Mouse (Mus musculus) midbrain, embryonic 12.5 days (tissue): ENCODE data around the gene Rhno1. TPM values are rescaled to one million over a fixed set of nuclear protein-coding genes. Genes with fewer than 3 reads are reported as not detected.

Experiments
- ATAC-seq: fragments of 200-750 bp; cut with Nextera tagmentation; 2 replicates; pipeline ENCODE4 v1.8.0; 2017; ENCODE audit warnings: low read depth, moderate TSS enrichment, moderate library complexity; ENCODE audit not compliant: low FRiP score
- H3K27ac ChIP-seq: fragments of 300-500 bp; sonication (generic); replicated peaks from 2 replicates; pipeline ENCODE4 v1.5.1; 2016; ENCODE audit warnings: mild to moderate bottlenecking
- H3K27me3 ChIP-seq: fragments of 300-500 bp; sonication (generic); 2 replicates; pipeline ENCODE4 v1.6.1; 2016; ENCODE audit warnings: mild to moderate bottlenecking
- H3K36me3 ChIP-seq: fragments of 300-500 bp; sonication (generic); 2 replicates; pipeline ENCODE4 v1.6.1; 2016
- H3K4me1 ChIP-seq: fragments of 300-500 bp; sonication (generic); 2 replicates; pipeline ENCODE4 v1.6.1; 2016
- H3K4me2 ChIP-seq: fragments of 300-500 bp; sonication (generic); replicated peaks from 2 replicates; pipeline ENCODE4 v1.6.1; 2016; ENCODE audit warnings: mild to moderate bottlenecking, moderate library complexity
- H3K4me3 ChIP-seq: fragments of 300-500 bp; sonication (generic); 2 replicates; pipeline ENCODE4 v1.5.1; 2016; ENCODE audit warnings: mild to moderate bottlenecking
- H3K9ac ChIP-seq: fragments of 300-500 bp; sonication (generic); replicated peaks from 2 replicates; pipeline ENCODE4 v1.6.1; 2016; ENCODE audit warnings: mild to moderate bottlenecking, moderate library complexity
- H3K9me3 ChIP-seq: fragments of 300-500 bp; sonication (generic); 2 replicates; pipeline ENCODE4 v1.6.1; 2016; ENCODE audit warnings: mild to moderate bottlenecking
- WGBS: fragments of 180-500 bp; shearing (Covaris S2); methylation state at CpG from one replicate; pipeline ENCODE4 v1.1.7; 2016; 5-methylcytosine and 5-hydroxymethylcytosine counted together
- polyA plus RNA-seq: library from polyadenylated mRNA; unstranded; fragments of >200 nt; fragmentation: Nextera tagmentation; extraction: Ambion mirVana; gene quantifications from 2 replicates; pipeline ENCODE4 v1.2.1, GENCODE M21; 2016

Gene Rhno1
- polyA plus RNA-seq, result 159 and 171 TPM in 2 replicates

DNA sequence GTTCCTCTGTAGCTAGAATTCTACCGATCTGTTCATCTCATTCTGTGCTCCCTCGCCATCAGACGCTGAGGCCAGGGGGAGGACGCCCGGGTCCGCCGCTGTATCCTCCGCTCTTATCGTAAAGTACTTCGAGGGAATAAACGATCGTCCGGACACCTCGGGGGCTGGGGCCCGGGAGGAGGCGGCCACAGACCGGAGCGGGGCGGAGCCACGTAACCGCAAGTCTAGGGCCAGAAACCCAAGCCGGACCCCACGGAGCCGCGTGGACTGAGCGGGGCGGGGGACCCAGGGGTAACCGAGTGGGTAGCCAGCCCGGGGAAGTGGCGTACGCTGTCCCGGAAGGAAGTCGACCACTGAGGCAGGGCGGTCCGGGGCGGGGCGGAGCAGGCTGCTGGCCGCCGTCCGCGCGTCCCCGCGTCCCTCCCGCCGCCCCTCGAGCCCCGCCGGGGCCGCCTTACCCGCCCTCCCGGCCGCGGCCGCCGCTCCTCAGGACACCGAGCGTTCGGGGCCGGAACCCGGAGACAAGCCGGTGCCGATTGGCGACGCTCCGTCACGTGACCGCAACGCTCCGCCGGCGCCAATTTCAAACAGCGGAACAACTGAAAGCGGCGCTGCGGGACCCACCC is at the start of gene Rhno1, which contains the start of gene Foxm1:
Rhno1 (minus strand) TSS at position 531 of the 626 bp plus-strand sequence.
Foxm1 (plus strand) TSS at position 587 of the 626 bp plus-strand sequence.
- peaks cover 32% of the 10 kb centered on the region for H3K36me3 ChIP-seq
- peaks cover 41% of the 10 kb centered on the region for H3K4me1 ChIP-seq
- H3K4me3 ChIP-seq, result peak within 1 kb of the TSS; percentile 79
- ATAC-seq, result peak; percentile 87
- peak within 1 kb of the TSS; percentile 91 for H3K4me2 ChIP-seq
- under 1% methylated on average over 66 of the region's 76 CpGs for WGBS
- H3K9me3 ChIP-seq, result no peaks in the 10 kb centered on the region
- H3K27me3 ChIP-seq, result no peaks in the 10 kb centered on the region
- H3K27ac ChIP-seq, result peak within 1 kb of the TSS; percentile 93
- peak within 1 kb of the TSS; percentile 85 for H3K9ac ChIP-seq

DNA sequence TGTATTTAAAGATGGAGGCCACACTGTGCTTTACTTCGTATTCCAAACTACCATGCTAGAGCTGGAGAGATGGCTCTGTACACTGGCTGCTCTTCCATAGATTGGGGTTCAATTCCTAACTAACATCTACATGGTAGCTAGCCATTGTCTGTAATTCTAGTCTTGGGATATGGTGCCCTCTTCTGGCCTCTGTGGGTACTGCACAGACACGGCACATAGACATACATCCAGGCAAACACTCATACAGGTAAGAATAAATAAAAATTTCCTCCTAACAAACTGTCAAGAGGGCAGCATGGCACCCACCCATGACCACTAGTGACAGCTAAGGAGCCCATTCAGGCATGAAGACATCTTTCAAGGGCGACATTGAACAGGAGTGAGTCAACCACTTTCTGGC is 48.4 kb upstream of the Rhno1 start:
- H3K4me1 ChIP-seq, result no peaks in the 10 kb centered on the region
- ATAC-seq, result 0 out of 2 replicates have a peak, but pooled peaks have one; percentile 32
- no peaks in the 10 kb centered on the region for H3K9me3 ChIP-seq
- H3K9ac ChIP-seq, result no peak overlapping the region
- H3K36me3 ChIP-seq, result peaks cover 71% of the 10 kb centered on the region
- 21% methylated on average over 3 of the region's 3 CpGs for WGBS
- no peak overlapping the region for H3K27ac ChIP-seq
- H3K4me3 ChIP-seq, result no peak overlapping the region
- no peak overlapping the region for H3K4me2 ChIP-seq
- H3K27me3 ChIP-seq, result no peaks in the 10 kb centered on the region

DNA sequence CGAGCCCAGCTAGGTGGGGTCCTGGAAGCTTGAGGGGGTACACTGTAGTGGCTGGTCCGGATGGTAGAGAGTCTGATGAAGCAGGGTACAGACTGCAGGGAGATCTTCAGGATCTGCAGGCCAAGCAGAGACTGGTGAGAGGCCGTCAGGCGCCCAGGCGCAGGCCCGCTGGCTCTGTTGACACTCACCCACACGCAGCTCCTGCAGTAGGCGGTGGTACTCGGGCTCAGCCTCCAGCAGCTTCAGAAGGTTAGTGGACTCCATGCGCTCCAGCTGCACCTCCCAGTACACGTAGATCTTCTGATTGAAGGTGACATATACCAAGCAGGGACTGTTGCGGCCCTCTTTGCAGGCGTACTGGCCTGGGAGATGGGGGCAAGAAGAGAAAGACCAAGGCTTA is 47.6 kb upstream of the Rhno1 start:
- H3K4me3 ChIP-seq, result no peak overlapping the region
- H3K4me2 ChIP-seq, result no peak overlapping the region
- no peaks in the 10 kb centered on the region for H3K9me3 ChIP-seq
- no peak for ATAC-seq
- H3K4me1 ChIP-seq, result no peaks in the 10 kb centered on the region
- no peak overlapping the region for H3K27ac ChIP-seq
- 95% methylated on average over 13 of the region's 13 CpGs for WGBS
- H3K36me3 ChIP-seq, result peaks cover 68% of the 10 kb centered on the region
- no peak overlapping the region for H3K9ac ChIP-seq
- H3K27me3 ChIP-seq, result no peaks in the 10 kb centered on the region

DNA sequence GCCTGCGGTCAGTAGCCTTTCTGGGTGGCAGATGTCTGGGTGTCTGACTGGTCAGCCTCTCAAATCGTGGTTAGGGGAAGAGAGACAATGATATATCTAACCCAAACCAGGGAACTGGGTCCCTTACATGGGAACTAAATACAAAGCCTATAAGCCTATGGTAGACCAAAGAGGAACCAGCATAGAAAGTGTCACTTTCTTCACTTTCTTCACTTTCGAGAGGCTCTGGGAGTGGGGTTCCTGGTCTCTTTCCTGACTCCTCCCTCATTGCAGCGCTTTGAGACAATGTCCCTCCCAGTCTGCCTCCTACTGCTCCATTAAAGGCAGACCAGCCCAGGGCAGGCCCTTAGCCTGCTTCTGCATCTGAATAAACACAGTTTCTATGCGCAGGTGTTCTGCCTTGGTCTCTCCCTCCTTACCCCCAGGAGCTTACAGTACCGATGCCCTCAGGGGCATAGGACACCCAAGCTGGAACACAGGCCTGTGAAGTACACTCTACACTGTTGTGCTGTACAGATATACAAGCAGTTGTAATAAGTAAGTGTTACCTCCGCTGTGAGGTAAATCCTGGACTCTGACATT is 45.9 kb upstream of the Rhno1 start:
- ATAC-seq, result no peak
- no peak overlapping the region for H3K4me2 ChIP-seq
- H3K27me3 ChIP-seq, result no peaks in the 10 kb centered on the region
- WGBS, result 87% methylated on average over 7 of the region's 7 CpGs
- H3K36me3 ChIP-seq, result peaks cover 68% of the 10 kb centered on the region
- no peaks in the 10 kb centered on the region for H3K4me1 ChIP-seq
- H3K9ac ChIP-seq, result no peak overlapping the region
- no peak overlapping the region for H3K27ac ChIP-seq
- no peaks in the 10 kb centered on the region for H3K9me3 ChIP-seq
- H3K4me3 ChIP-seq, result no peak overlapping the region

GRCm38 (mm10) chr6:128404708-128405107 is 42.0 kb upstream of the Rhno1 start:
- no peak for ATAC-seq
- WGBS, result 62% methylated on average over 5 of the region's 5 CpGs
- peaks cover 4% of the 10 kb centered on the region for H3K4me1 ChIP-seq
- H3K27me3 ChIP-seq, result no peaks in the 10 kb centered on the region
- no peak overlapping the region for H3K4me3 ChIP-seq
- H3K9ac ChIP-seq, result no peak overlapping the region
- no peak overlapping the region for H3K4me2 ChIP-seq
- peaks cover 36% of the 10 kb centered on the region for H3K36me3 ChIP-seq
- no peak overlapping the region for H3K27ac ChIP-seq
- H3K9me3 ChIP-seq, result no peaks in the 10 kb centered on the region

- Histone ChIP-seq H3K4me3 (peak overlapping the region; percentile 3; the same call in 1 of the 2 replicates), H3K27me3 (no peaks in the 10 kb centered on the region), H3K4me2 (peak overlapping the region; percentile 28), H3K36me3 (no peaks in the 10 kb centered on the region), H3K9me3 (no peaks in the 10 kb centered on the region), H3K27ac (peak overlapping the region; percentile 49), H3K9ac (no peak overlapping the region), H3K4me1 (peaks cover 9% of the 10 kb centered on the region)
- peak; percentile 71 for ATAC-seq
- 45% methylated on average over 16 of the region's 21 CpGs for WGBS
These were observed 36.9 kb upstream of the Rhno1 start for GRCm38 (mm10) chr6:128399421-128400185.

DNA sequence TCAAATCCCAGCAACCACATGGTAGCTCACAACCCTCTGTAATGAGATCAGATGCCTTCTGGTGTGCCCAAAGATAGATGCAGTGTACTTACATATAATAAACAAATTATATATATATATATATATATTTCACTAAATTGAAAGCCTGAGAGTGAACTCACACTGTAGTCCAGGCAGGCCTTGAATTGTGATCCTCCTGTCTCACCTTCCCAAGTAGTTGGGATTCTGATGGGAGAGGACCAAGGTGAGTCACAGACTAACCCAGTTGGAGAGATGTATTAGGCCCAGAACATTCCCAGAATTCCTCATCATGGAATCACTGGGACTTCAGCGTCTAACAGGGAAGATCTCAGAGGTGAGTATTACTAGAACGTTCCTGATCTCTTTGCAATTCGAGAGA is 36.3 kb upstream of the Rhno1 start, which contains the start of gene Nrip2:
Nrip2 (plus strand) TSS at position 301 of the 400 bp plus-strand sequence.
- peak within 1 kb of the TSS; percentile 3; the same call in 1 of the 2 replicates for H3K4me3 ChIP-seq
- no peaks in the 10 kb centered on the region for H3K9me3 ChIP-seq
- no peak within 1 kb of the TSS for H3K9ac ChIP-seq
- H3K4me1 ChIP-seq, result peaks cover 9% of the 10 kb centered on the region
- peak within 1 kb of the TSS; percentile 49 for H3K27ac ChIP-seq
- H3K4me2 ChIP-seq, result peak within 1 kb of the TSS; percentile 28
- no peak for ATAC-seq
- 67% methylated on average over 3 of the region's 3 CpGs for WGBS
- H3K27me3 ChIP-seq, result no peaks in the 10 kb centered on the region
- no peaks in the 10 kb centered on the region for H3K36me3 ChIP-seq

DNA sequence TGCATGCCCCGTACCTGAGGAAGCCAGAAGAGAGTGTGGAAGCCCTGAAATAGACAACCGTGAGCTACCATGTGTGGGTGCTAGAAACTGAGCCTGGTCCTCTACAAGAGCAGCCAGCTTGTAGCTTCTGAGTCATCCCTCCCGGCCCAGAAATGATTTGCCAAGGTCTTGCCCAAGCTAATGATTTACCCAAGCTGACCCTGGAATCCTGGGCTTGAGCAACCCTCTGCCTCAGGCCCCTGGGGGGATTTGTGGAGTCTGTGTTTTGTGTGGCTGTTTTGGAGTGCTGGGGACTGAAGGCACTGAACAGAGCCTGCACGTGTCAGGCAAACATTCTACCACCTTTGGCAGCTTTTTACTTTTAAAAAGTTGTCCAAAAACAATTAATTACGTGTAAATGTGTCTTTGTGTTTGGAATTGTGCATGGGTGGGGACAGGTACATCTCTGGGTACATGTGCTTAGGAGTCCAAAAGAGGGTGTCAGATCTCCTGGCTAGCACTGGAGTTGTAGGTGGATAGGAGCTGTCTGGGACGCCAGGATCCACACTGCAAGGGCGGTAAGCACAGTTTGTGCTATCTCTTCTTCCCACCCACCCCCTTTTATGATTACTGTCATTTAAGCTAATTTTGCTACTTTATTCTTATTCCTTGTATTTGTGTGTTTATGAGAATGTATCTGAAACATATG is 35.0 kb upstream of the Rhno1 start:
- Histone ChIP-seq H3K27me3 (no peaks in the 10 kb centered on the region), H3K4me1 (peaks cover 9% of the 10 kb centered on the region), H3K36me3 (no peaks in the 10 kb centered on the region), H3K9me3 (no peaks in the 10 kb centered on the region), H3K4me2 (no peak overlapping the region), H3K9ac (no peak overlapping the region), H3K4me3 (no peak overlapping the region), H3K27ac (no peak overlapping the region)
- 87% methylated on average over 7 of the region's 7 CpGs for WGBS
- no peak for ATAC-seq

- no peak overlapping the region for H3K4me3 ChIP-seq
- H3K27me3 ChIP-seq, result no peaks in the 10 kb centered on the region
- no peaks in the 10 kb centered on the region for H3K9me3 ChIP-seq
- no peak overlapping the region for H3K9ac ChIP-seq
- no peak overlapping the region for H3K4me2 ChIP-seq
- WGBS, result 59% methylated on average over 1 of the region's 1 CpGs
- no peak overlapping the region for H3K27ac ChIP-seq
- 0 out of 2 replicates have a peak, but pooled peaks cover 4% of the 10 kb centered on the region for H3K4me1 ChIP-seq
- H3K36me3 ChIP-seq, result no peaks in the 10 kb centered on the region
- ATAC-seq, result no peak
These were observed 28.0 kb upstream of the Rhno1 start for GRCm38 (mm10) chr6:128390683-128391082.

DNA sequence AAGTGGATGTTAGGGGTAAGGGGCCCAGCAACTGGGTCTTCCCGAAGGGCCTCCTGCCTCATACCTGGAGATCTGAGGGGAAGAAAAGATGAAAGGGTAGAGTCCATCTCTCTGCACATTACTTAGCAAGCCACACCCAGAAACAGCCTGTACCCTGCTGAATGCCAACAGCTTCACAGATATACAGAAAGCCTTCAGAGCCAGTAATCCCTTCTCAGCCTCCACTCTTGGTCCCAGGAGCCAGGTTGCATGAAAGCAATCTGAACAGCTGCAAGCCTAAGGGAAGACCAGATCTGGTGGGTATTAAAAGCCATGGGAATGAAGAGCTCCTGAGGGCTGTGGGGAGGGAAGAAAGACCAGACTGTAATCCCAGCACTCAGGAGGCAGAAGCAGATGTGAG is 26.5 kb upstream of the Rhno1 start:
- WGBS, result 85% methylated on average over 1 of the region's 1 CpGs
- Histone ChIP-seq H3K36me3 (no peaks in the 10 kb centered on the region), H3K4me2 (no peak overlapping the region), H3K9me3 (no peaks in the 10 kb centered on the region), H3K27ac (no peak overlapping the region), H3K9ac (no peak overlapping the region), H3K27me3 (no peaks in the 10 kb centered on the region), H3K4me3 (no peak overlapping the region), H3K4me1 (0 out of 2 replicates have a peak, but pooled peaks cover 4% of the 10 kb centered on the region)
- ATAC-seq, result no peak

DNA sequence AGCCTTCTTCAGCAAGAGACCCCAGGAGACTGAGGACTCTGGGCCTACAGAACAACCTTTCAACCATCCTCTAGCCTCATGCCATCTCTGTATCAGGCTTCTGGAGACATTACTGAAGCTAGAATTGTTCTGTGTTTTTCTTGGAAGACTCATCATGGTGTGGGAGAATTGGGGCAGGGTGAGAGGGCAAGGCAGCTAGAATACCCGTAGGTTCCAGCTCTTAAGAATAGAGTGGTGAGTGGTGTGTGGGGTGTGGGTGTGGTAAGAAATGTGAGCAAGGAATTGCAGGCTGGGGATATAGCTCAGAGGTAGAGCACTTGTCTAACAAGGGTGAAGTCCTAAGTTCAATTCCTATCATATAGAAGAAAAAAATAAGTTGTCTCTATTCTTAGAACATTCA is 22.3 kb upstream of the Rhno1 start:
- Histone ChIP-seq H3K27ac (no peak overlapping the region), H3K4me1 (0 out of 2 replicates have a peak, but pooled peaks cover 4% of the 10 kb centered on the region), H3K27me3 (no peaks in the 10 kb centered on the region), H3K9me3 (no peaks in the 10 kb centered on the region), H3K36me3 (no peaks in the 10 kb centered on the region), H3K9ac (no peak overlapping the region), H3K4me2 (no peak overlapping the region), H3K4me3 (no peak overlapping the region)
- 91% methylated on average over 1 of the region's 1 CpGs for WGBS
- ATAC-seq, result no peak
